Mouse (Mus musculus) limb, embryonic 11.5 days (tissue): Measurements from ENCODE around the gene Memo1. TPM values are rescaled to one million over a fixed set of nuclear protein-coding genes. Genes with fewer than 3 reads are reported as not detected.

Source experiments
- ATAC-seq: fragments of 200-750 bp; cut with Nextera tagmentation; 2 replicates; pipeline ENCODE4 v1.8.0; 2017; ENCODE audit warnings: low read depth; ENCODE audit not compliant: insufficient number of reproducible peaks, low FRiP score, low TSS enrichment
- DNase-seq: peaks from one replicate; pipeline ENCODE4 v3.0.0-alpha.2; 2015; ENCODE audit warnings: low spot score
- H3K27ac ChIP-seq: fragments of 300-500 bp; sonication (generic); replicated peaks from 2 replicates; pipeline ENCODE4 v1.5.1; 2014; ENCODE audit warnings: low read depth, mild to moderate bottlenecking, low read length
- H3K27me3 ChIP-seq: fragments of 300-500 bp; sonication (generic); 2 replicates; pipeline ENCODE4 v1.6.1; 2014; ENCODE audit warnings: mild to moderate bottlenecking, low read length, mixed read lengths; ENCODE audit not compliant: control insufficient read depth, insufficient read depth
- H3K36me3 ChIP-seq: fragments of 300-500 bp; sonication (generic); 2 replicates; pipeline ENCODE4 v1.6.1; 2014; ENCODE audit warnings: mild to moderate bottlenecking, low read length, moderate library complexity, mixed read lengths; ENCODE audit not compliant: control insufficient read depth, insufficient read depth
- H3K4me1 ChIP-seq: fragments of 300-500 bp; sonication (generic); 2 replicates; pipeline ENCODE4 v1.6.1; 2014; ENCODE audit warnings: low read length, mixed read lengths; ENCODE audit not compliant: control insufficient read depth, insufficient read depth
- H3K4me2 ChIP-seq: fragments of 300-500 bp; sonication (generic); 2 replicates; pipeline ENCODE4 v1.6.1; 2014; ENCODE audit warnings: low read depth, mild to moderate bottlenecking, moderate library complexity; ENCODE audit not compliant: severe bottlenecking
- H3K4me3 ChIP-seq: fragments of 300-500 bp; sonication (generic); 2 replicates; pipeline ENCODE4 v1.5.1; 2014; ENCODE audit warnings: low read depth, low read length
- H3K9ac ChIP-seq: fragments of 300-500 bp; sonication (generic); 2 replicates; pipeline ENCODE4 v1.6.1; 2014; ENCODE audit warnings: mild to moderate bottlenecking, low read length
- H3K9me3 ChIP-seq: fragments of 300-500 bp; sonication (generic); 2 replicates; pipeline ENCODE4 v1.6.1; 2016; ENCODE audit warnings: low read length; ENCODE audit not compliant: control insufficient read depth
- WGBS: fragments of 180-500 bp; shearing (Covaris S2); extraction: QIAGEN DNeasy Blood & Tissue Kit; methylation state at CpG from one replicate; pipeline ENCODE4 v1.1.7; 2014; 5-methylcytosine and 5-hydroxymethylcytosine counted together
- polyA plus RNA-seq: library from polyadenylated mRNA; unstranded; fragments of >200 nt; fragmentation: Nextera tagmentation; extraction: Ambion mirVana; gene quantifications from 2 replicates; pipeline ENCODE4 v1.2.1, GENCODE M21; 2014

Memo1 gene
- polyA plus RNA-seq, 1 experiment from 2014 or later: 94.3 TPM

- WGBS: 87% methylated on average over 3 of the region's 3 CpGs
Measured at GRCm38 (mm10) chr17:74158161-74158560, 137.2 kb downstream of the Memo1 start.

More at GRCm38 (mm10) chr17:74158161-74158560, 137.2 kb downstream of the Memo1 start:
- Histone ChIP-seq H3K36me3 (no peaks in the 10 kb centered on the region), H3K27ac (no peak overlapping the region), H3K4me2 (no peak overlapping the region), H3K27me3 (no peaks in the 10 kb centered on the region), H3K4me3 (no peak overlapping the region), H3K4me1 (no peaks in the 10 kb centered on the region), H3K9me3 (no peaks in the 10 kb centered on the region), H3K9ac (no peak overlapping the region)
- DNase-seq (no peak), ATAC-seq (no peak)

Other genes with a start within 250 kb of the Memo1 start
- gene Srd5a2, start 247.6 kb downstream of the Memo1 start, polyA plus RNA-seq: 0.51 and 0.52 TPM in 2 replicates
- 275 and 279 TPM in 2 replicates for gene Dpy30, start 28.4 kb upstream of the Memo1 start, polyA plus RNA-seq
- gene Spast, start 43.5 kb upstream of the Memo1 start, polyA plus RNA-seq: 31.2 and 32.7 TPM in 2 replicates
- 41.5 TPM in 2 replicates for gene Slc30a6, start 100.1 kb upstream of the Memo1 start, polyA plus RNA-seq
- gene Nlrc4, start 163.6 kb upstream of the Memo1 start, polyA plus RNA-seq: 0.14 and 0.20 TPM in 2 replicates
- gene Yipf4, start 194.0 kb upstream of the Memo1 start, polyA plus RNA-seq: 45.1 and 52.0 TPM in 2 replicates
- gene Birc6, start 232.8 kb upstream of the Memo1 start, polyA plus RNA-seq: 82.5 and 96.1 TPM in 2 replicates